Mouse (Mus musculus): ENCODE data around the gene Slc27a1.
"Not testable (repeated sequence)": the region's sequence is repeated elsewhere in the genome, so short reads cannot be mapped to it uniquely, and the experiment has no call there.

The Slc27a1 gene

DNA sequence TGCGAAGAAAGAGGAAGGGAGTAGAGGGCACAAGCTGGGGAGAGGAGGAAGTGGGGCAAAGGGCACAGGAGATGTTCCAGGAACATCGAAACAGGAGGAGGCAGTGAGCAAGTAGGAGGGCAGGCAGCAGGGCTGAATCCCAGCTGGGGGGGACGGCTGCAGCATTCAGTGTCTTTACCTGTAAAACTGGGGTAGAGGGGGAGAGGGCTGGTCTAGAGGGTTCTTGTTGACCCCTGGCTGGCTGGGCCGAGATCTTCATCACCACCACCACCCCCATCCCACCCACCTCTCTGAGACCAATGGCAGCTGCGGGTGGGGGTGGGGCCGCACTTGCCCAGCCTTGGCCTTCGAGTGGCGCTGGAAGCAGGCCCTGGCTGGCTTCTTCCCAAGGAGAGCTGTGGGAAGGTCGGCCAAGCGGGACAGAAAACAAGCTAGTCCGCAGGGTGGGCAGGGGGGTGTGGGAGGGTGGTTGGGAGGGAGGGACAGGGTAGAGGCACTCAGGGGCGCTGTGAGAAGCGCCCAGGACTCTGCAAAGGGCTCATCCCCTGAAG is at the start of gene Slc27a1:
Gene Slc27a1, plus strand, starts transcription at position 496 of the 551 bp plus-strand sequence.
- DNase-seq (ENCODE audit: extremely low read depth, insufficient read length, low spot score): no peak

DNA sequence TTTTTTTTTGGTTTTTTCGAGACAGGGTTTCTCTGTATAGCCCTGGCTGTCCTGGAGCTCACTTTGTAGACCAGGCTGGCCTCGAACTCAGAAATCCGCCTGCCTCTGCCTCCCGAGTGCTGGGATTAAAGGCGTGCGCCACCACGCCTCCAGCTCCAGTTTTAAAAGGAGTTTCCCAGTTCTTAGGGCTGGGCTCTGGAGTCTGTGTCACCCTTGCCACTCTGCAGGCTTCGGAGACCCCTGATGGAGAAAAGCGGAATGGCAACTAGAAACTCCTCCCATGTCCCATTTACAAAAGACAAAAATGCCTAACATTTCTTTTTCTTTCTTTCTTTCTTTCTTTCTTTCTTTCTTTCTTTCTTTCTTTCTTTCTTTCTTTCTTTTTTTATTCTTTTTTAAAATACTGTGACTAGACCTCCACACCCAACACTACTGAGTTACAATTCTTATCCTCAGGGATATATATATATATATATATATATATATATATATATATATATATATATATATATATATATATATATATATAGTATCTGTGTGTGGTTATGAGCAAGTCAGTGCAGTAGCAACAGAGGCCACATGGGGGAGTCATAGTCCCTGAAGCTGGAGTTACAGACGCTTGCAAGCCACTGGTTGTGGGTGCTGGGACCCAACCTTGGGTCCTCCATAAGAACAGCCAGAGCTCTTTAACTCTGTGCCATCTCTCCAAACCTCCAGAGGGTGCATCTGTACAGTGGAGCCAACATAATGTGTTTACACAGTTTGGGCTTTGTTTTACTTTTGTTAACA is 49.5 kb upstream of the Slc27a1 start:
- peak; percentile 44 for DNase-seq (ENCODE audit: extremely low read depth, insufficient read length, low spot score)

DNA sequence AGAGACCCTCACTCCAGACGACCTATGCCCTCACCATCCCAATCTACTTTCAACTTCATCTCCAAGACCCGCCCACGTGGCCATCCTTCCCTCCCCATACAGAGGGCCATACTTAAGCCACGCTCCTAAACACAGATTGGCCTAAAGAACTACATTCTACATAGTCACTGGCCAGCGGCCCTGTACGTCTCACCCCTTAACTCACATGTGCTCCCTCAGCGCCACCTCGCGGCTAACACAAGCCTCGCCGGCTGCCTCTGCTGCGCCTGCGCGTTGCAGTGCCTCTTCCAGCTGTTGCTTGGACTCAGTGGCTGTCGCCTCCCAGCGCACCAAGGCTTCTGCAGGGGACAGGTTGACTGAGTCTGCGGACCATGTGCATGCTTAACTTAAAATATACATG is 47.0 kb upstream of the Slc27a1 start:
- peak; percentile 89 for DNase-seq (ENCODE audit: extremely low read depth, insufficient read length, low spot score)

DNA sequence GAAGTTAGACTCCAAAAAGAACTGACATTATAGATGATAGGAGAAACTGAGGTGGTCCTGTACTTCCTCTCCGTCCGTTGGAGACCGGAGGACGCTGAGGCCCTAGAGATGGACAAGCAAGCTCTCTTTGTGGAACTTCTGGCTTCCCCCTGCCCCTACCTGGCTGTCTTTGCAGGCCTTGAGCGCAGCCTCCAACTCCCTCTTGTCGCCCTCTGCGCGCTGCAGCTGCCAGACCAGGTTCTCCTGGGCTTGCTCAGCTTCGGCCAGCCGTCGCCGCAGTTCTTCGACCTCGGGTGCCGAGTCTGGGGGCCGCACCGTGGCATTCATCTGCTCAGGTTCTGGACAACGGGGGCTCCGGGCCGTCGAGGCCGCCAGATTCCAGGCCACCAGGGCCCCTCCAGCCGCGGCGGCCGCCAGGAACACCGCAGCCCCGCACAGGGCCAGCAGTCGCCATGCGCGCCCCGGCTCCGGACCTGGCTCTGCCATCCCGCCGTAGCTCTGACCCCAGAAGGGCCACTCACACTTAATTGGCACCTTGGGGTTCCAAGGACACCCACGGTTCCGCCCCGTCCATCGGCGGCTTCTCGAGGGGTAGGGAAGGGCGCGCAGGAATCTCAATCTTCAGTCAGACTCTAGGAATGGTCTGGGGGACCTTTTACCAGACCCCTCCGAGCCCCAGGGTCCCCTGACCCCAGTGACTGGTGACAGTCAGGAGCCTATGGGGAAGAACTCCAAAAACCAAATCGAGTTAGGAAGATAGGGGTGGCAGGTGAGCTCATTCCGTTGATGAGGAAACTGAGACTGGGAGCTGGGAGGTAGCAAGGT is 43.2 kb upstream of the Slc27a1 start, which contains the start of gene Ccdc194:
Gene Ccdc194, minus strand, starts transcription at position 486 of the 825 bp plus-strand sequence.
- DNase-seq (ENCODE audit: extremely low read depth, insufficient read length, low spot score): no peak

DNA sequence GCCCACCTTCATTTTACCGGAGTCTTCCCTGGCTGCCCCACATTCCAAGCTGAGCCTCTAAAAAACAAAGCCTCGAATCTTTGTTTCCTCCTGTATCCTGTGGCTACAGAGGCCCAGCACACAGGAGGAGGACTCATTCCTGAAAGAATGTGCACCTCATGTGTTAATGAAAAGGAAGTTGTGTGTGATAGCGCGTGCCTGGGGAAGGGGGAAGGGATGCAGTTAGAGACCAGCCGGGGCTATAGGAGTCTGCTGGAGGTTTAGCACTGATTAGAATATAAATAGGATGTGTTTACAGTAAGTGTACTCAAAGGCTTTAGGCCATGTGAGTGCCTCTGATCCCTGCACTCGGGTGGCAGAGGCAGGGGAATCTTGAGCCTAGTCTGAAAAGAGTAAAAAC is 42.4 kb upstream of the Slc27a1 start:
- DNase-seq (ENCODE audit: extremely low read depth, insufficient read length, low spot score): no peak

DNA sequence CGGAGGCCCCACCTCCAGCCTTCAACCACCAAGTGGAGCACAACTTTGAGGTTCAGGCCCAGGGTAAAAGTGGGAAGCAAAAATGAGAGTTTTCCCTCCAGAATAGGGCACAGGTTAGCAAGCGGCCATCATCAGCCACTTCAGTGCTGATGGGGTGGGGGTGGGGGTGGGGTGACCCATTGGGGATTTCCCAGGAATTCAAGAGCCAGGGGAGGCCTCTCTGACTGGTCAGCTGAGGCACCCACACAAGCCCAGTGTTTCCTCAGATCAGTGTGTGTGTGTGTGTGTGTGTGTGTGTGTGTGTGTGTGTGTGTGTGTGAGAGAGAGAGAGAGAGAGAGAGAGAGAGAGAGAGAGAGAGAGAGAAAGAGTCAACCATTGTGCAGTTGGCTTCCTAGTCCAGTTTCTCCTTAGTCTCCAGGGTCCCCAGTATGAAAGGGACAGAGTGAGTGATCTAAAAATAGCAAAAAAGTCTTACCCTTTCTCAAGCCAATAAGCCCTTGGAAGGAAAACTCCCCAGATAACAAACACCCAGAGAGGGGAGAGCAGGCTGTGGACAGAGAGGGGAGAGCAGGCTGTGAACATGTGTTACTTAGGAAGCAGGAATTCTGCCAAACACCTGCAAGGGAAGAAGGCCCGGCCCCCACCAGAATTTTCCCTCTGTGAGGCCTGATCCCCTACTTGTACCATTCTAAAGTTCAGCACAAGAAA is 41.4 kb upstream of the Slc27a1 start:
- DNase-seq (ENCODE audit: extremely low read depth, insufficient read length, low spot score): peak; percentile 46

DNA sequence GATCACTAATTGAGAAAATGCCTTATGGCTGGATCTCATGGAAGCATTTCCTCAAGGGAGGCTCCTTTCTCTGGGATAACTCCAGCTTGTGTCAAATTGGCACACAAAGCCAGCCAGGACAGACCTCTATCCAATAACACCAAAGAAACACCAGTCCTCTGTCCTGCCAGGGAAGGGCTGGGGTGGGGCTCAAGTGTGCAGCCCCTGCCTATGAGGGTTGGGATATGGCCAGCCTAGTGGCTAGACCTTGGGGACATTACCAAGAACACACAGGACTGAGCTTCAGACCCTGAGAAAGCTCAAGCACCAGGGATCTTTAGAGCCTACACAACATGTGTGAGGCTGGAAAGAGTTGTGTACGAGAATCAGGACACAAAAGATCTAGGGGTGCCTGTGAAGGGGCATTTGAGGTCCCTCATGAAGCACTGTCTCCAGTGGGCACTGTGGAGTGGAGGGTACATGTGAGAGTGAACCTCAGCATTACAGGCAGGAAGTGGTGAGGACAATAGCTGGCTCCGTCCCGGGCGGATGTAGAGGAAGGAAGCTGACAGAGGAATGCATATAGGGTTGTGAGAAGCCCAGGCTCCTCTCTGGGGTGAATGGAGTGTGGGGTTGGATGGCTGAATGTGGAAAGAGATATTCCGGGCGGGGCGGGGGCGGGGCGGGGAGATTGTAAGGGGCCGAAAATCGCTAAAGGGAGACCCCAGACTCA is 40.2 kb upstream of the Slc27a1 start:
- no peak for DNase-seq (ENCODE audit: extremely low read depth, insufficient read length, low spot score)

DNA sequence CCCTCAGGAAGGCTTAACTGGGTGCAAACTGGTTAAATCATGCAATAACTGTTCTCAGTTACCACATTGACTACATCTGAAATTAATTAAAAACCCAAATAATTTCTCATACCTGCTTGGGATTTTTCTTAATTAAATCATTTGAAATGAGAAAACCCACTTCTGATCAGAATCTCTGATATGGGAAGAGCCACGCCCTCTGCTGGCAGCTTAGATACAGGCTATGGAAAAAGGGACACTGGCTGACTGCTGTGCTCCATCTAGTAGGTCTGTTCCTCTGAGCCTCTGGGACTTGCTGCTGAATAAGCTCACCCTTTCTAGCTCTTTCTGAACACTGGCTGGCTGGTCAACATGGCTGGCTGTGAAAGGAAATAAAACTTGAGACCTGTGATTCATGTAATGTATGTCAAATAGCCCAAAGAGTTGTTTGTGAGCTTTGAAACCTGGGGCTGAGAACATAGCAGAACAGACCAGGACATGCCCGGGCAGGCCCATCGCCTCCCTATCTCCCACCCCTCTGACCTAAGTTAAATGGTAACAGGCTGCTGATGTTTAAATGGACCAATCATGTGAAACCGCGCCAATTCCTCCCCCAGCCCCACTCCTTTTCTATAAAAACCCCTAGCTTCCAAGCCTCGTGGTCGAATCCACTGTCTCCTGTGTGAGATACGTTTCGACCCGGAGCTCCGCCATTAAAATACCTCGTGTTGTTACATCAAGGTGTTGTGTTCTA is 37.8 kb upstream of the Slc27a1 start:
- not testable (repeated sequence) for DNase-seq (ENCODE audit: extremely low read depth, insufficient read length, low spot score)

DNA sequence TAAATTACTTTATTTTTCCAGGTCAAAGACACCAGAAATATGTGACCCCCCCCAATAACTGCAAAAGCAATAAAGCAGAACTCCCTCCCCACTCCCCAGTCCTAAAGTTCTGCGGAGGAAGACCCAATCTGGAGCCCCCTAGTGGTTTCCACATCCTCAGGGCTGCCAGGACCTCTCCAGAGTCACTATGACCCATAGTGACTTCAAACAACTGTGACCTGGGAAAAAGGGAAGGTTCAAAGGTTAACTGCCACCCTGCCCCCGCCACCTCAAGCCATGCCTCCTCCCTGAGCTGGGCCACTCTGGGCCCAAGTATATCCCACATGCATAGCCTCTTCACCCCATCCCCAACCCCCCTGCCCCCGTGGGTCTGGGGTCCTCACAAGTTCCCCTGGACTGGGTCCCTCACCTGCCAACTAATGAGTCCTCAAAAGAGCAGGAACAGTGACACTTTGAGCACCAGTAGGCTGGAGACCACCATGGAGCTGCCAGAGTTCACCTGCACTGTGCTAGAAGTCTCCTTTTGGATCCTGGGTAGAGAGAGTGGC is 34.3 kb upstream of the Slc27a1 start:
- DNase-seq (ENCODE audit: extremely low read depth, insufficient read length, low spot score): no peak

DNA sequence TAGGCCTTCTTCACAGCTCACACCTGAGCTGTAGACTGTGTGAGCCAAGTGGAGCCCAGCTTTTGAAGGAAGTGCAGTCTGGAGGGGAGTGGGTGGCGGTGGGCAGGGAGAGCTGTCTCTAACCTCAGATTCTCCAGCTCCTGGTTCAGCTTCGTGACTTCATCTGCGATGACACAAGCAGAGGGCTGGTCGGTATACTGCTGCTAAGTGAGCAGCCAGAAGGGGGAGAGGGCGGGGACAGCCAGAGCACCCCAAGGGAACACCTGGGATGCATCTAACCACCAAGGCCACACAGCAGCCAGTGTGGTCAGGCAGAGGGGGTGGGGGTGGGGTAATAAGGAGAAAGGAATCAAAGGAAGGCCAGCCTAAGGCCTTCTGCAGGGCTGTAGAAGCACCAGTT is 33.0 kb upstream of the Slc27a1 start:
- DNase-seq (ENCODE audit: extremely low read depth, insufficient read length, low spot score): peak; percentile 49

DNA sequence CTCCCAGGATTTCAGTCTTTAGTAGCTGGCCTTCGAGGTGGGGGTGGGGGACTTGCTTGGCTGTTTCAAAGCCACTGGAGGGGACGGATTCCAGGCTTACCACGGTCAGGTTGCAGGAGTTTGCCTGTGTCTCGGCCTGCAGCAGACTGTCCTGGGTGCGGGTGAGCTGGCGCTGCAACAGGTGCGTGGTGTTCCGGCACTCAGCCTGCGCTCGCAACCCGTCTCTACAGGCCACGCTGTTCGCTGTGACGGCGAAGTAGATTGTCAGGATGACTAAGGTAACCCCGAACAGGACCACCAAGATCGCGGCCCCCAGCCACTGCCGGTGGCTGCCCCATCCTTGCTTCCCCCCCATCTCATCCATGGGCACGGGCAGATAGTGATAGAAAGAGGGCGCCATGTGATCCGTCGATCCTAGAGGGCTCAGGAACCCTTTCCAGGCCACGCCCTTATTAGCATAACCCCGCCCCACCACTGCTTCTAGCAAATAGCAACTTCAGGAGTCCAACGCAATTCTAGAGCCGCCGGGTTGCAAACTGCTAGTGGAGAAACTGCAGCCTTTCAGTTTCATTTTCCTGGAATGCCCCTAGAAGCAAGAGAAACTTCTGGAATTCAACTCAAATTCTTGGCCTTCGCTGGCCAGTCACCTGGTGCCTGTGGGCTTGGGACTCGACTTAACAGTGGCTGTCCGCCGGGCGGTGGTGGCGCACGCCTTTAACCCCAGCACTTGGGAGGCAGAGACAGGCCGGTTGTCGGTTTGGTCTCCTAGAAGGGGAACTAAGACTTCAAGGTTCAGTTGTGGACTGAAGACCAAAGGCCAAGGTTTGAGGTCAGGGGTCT is 31.4 kb upstream of the Slc27a1 start, which contains the start of gene Bst2:
Gene Bst2, minus strand, starts transcription at position 429 of the 840 bp plus-strand sequence.
- DNase-seq (ENCODE audit: extremely low read depth, insufficient read length, low spot score): peak; percentile 78

DNA sequence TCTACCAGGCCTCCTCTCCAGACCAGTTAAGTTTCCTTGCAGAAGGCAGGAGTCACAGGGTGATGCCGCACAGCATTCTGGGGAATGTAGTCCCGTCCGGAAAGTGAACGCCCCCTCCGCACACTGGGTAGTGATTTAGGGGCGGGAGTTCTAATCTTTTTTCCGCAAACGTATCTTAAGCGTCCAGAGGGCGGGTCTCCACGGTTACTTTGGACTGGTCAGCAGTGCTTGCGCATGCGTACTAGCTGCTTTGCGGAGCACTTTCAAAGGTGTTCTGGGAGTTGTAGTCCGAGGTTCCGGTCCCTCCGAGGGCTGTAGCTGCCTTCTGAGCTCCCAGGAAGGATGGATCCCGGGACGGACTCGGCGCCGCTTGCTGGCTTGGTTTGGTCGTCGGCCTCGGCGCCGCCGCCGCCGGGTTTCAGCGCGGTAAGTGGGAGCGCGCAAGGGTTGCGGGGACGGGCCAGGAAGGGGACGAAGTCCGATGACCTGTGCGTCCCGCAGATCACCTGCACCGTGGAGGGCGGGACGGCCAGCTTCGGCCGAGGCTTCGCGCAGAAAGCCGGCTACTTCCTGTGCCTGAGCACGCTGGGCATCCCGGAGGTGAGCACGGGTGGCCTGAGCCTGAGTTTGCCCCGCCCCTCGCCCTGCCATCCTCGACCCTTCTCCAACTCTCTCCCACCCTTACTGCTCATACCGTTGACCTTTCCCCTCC is 25.9 kb upstream of the Slc27a1 start, which contains the start of gene Mvb12a:
Gene Mvb12a, plus strand, starts transcription at position 291 of the 712 bp plus-strand sequence.
- peak; percentile 93 for DNase-seq (ENCODE audit: extremely low read depth, insufficient read length, low spot score)

DNA sequence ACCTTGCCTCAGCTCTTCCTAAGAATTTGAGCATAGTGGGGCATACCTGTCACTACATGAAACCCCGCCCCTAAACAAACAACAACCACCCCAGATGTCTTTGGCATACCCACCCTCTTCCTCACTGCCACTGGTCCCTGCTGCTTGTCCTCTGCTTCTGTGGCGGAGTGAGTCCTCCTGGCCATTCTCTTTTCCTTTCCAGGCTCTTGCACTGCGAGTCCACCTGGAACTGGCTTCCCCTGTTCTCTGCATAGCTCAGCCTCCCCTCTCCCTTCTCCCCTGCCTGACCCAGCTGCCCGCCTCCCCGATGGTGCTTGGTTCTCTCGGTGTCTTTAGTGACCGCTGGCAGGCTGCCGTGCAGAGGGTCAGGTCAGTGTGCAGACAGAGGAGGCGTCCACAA is 24.9 kb upstream of the Slc27a1 start:
- no peak for DNase-seq (ENCODE audit: extremely low read depth, insufficient read length, low spot score)

DNA sequence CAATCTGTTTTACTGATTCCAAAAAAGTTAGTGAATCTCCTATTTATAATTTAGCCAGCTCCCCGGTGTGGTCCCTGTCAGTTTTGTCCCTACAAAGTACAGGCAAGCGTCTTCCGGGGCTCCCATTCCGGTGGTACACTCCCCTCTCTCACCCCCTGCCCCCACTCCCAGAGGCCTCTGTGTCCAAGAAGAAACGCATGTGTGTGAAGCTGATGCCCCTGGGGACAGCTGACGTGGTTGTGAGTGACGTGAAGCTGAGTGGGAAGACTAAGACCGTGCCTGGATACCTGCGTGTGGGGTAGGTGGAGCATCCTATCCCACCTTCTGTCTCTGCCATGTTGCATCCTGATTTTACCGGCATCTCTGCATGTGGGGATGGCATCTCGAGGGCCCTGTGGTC is 23.6 kb upstream of the Slc27a1 start:
- no peak for DNase-seq (ENCODE audit: extremely low read depth, insufficient read length, low spot score)

DNA sequence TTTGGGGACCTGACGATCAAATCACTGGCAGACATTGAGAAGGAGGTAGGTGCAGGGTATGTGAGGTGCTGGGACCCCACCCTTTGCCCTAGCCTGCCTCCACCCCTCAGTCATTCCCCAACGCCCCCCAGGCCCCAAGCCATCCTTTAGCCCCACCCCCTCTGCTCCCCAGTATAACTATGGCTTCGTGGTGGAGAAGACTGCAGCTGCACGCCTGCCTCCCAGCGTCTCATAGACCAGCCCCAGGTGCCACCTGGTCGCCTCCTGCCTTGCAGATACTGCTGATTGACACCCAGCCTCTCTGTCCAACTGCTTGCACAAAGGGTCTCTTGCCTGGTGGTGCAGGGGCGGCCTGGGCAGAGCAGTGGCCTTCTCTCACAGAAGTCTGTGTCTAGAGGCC is 21.1 kb upstream of the Slc27a1 start:
- DNase-seq (ENCODE audit: extremely low read depth, insufficient read length, low spot score): no peak

DNA sequence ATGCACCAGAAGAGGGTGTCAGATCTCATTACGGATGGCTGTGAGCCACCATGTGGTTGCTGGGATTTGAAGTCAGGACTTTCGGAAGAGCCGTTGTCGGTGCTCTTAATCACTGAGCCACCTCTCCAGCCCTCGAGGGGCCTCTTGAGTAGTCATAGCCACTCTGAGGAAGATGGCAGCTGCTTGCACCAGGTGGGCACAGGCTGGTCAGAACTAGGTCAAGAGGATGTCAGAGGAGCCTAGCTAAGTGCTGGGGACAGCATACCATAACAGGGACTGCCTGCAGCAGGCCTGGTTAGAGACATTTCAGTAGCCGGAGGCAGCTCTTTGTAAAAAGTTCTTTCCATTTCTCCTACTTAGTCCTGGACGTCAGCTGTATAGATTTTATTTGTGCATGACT is 17.9 kb upstream of the Slc27a1 start:
- DNase-seq (ENCODE audit: extremely low read depth, insufficient read length, low spot score): no peak

DNA sequence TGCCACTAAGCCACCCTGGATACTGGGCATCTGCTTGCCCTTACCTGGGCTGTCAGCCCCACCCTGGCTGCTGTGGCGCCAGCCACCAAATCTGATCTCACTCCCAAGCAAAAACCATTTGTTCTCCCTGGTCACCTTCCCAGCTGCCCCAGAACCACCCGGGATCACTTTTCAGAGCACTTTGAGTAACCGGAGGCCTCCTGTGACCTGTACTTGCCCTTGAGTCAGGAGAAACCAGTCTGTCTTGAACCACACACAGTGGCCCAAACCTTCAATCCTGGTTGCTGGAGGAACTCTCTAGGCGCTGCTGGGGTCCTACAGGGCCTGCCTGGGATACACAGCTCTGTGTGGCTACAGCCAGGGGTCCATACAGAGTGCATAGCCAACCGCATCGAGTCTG is 15.9 kb upstream of the Slc27a1 start:
- no peak for DNase-seq (ENCODE audit: extremely low read depth, insufficient read length, low spot score)

DNA sequence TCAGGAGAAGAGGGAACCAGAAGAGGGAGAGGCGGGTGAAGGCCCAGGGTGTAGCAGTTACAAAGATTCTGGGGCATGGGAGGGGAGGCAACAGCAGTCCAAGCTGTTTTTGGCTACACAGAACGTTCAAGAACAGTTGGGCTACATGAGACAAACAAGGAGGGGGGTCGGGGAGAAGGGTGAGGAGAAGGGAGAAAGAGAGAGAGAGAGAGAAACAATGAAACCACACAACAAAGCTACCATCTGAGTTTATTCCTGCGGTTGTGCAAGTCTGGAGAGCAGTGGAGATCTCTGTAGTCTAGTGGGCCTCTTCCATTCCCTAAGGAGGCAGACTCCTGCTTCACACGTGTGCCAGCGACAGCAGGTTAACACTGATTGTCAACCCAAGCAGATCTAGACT is 14.7 kb upstream of the Slc27a1 start:
- DNase-seq (ENCODE audit: extremely low read depth, insufficient read length, low spot score): no peak
